Mouse (Mus musculus) gastrocnemius, postnatal 14 days (tissue): ENCODE results near the gene Ttc25. TPM values are rescaled to one million over a fixed set of nuclear protein-coding genes. Genes with fewer than 3 reads are reported as not detected.
A peak's percentile ranks its signal among the peaks of the same experiment; 100 is the strongest.

Source experiments
- DNase-seq: peaks from one replicate; pipeline ENCODE4 v3.0.0; 2021; ENCODE audit warnings: mixed read lengths
- intact Hi-C: fragments of 180-260 bp; cut with DNase I; formaldehyde crosslinking; loops from one replicate; pipeline ENCODE4 v1.15.1; 2025; ENCODE audit warnings: low total_unique reads
- total RNA-seq, 2 experiments: library from RNA; stranded (reverse); gene quantifications; 2 replicates each; pipeline ENCODE4 v1.2.3; 2021

Gene Ttc25
- total RNA-seq, 2 experiments from 2014 or later, result 0.14 to 0.16 TPM

DNA sequence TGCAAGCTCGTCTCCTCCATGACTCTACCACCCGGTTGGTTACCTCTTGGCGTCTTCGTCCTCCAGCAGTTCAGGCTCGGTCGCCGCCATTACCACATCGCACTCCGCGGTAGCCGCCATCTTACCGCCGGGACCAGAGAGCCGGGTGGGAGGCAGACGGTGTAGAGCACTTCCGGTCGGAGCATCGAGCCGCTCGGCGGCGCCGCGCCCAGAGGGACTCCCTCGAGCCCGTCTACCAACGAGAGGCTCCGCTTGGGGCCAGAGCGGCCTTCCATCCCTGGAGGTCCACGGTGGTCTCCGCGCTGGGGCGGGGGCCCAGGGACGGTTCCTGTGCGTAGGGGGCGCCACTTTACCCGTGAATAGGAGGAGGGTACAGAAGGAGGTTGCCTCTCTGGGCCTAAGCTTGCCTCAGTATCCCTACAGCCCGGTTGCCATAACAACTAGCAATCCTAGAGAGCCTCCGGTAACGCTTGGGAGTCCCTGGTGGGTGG, 74.1 kb downstream of the Ttc25 start:
- intact Hi-C loops, result no loop called here
- DNase-seq, result peak; percentile 96

DNA sequence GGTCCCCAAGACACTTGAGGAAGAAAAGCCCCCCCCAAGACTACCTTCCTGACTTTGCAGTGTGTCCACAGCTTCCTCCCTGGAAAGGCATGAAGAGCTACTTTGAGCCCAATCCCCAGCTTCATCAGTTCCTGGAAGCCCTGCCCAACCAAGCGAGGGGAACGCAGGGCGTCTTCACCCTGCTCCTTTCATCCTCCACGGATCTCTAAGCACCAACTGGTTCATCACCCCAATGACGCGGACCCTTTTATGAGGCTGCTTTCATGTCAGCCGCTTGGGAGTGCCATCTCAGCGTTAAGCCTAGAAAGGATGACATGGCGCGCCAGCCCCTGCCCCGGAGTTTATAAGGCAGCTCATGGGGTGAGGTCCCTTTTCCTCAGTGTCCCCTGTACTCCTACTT, 74.6 kb downstream of the Ttc25 start, which contains the start of gene Dnajc7:
Dnajc7 (minus strand) TSS at position 187 of the 400 bp plus-strand sequence.
- no peak for DNase-seq
- intact Hi-C loops, result no loop called here

Other genes starting within 250 kb of the Ttc25 start
- 100 to 1,000 TPM; 781 to 791 TPM for gene Eif1, start 225.7 kb upstream of the Ttc25 start, total RNA-seq
- gene Gast, start 211.2 kb upstream of the Ttc25 start, total RNA-seq, result not detected
- under 1 TPM; 0.66 to 0.82 TPM for gene Hap1, start 189.5 kb upstream of the Ttc25 start, total RNA-seq
- 10 to 100 TPM; 88.5 to 89.4 TPM for gene Jup, start 147.8 kb upstream of the Ttc25 start, total RNA-seq
- gene P3h4, start 130.8 kb upstream of the Ttc25 start, total RNA-seq, result 10 to 100 TPM; 10.9 to 12.0 TPM
- 10 to 100 TPM; 26.1 to 31.3 TPM for gene Fkbp10, start 129.9 kb upstream of the Ttc25 start, total RNA-seq
- gene Nt5c3b, start 103.8 kb upstream of the Ttc25 start, total RNA-seq, result 10 to 100 TPM; 13.2 to 13.3 TPM
- gene Klhl10, start 103.7 kb upstream of the Ttc25 start, total RNA-seq, result under 1 TPM; 0.33 to 0.43 TPM
- 1 to 10 TPM; 6.5 to 6.9 TPM for gene Klhl11, start 72.9 kb upstream of the Ttc25 start, total RNA-seq
- 10 to 100 TPM; 16.4 to 19.9 TPM for gene Acly, start 17.6 kb upstream of the Ttc25 start, total RNA-seq
- 10 to 100 TPM; 10.7 to 32.2 TPM for gene Cnp, start 29.3 kb downstream of the Ttc25 start, total RNA-seq
- 10 to 100 TPM; 21.2 to 23.4 TPM for gene Nkiras2, start 73.6 kb downstream of the Ttc25 start, total RNA-seq
- 100 to 1,000 TPM; 143 to 179 TPM for gene Dnajc7, start 74.6 kb downstream of the Ttc25 start, total RNA-seq
- gene Zfp385c, start 146.8 kb downstream of the Ttc25 start, total RNA-seq, result 1 to 10 TPM in 1 of 2 experiments, under 1 TPM in 1; 0.62 to 1.5 TPM
- gene Dhx58, start 158.7 kb downstream of the Ttc25 start, total RNA-seq, result under 1 TPM; 0.35 to 0.39 TPM
- gene Kat2a, start 166.9 kb downstream of the Ttc25 start, total RNA-seq, result 10 to 100 TPM; 11.2 to 12.5 TPM
- gene Hspb9, start 168.2 kb downstream of the Ttc25 start, total RNA-seq, result not detected
- gene Rab5c, start 192.6 kb downstream of the Ttc25 start, total RNA-seq, result 10 to 100 TPM; 49.1 to 49.4 TPM
- not detected for gene Kcnh4, start 214.3 kb downstream of the Ttc25 start, total RNA-seq
- gene Hcrt, start 217.3 kb downstream of the Ttc25 start, total RNA-seq, result not detected
- 1 to 10 TPM; 5.6 to 7.1 TPM for gene Ghdc, start 225.3 kb downstream of the Ttc25 start, total RNA-seq